Mouse (Mus musculus) testis, adult 2 months (tissue): ENCODE measurements around the gene Khdrbs2. TPM values are rescaled to one million over a fixed set of nuclear protein-coding genes. Genes with fewer than 3 reads are reported as not detected.

Experiments used
- H3K27ac ChIP-seq: fragments of 200-500 bp; 2 replicates; pipeline ENCODE4 v1.5.1; 2012; ENCODE audit warnings: low read depth, low read length; ENCODE audit not compliant: control insufficient read depth, insufficient read depth
- H3K27me3 ChIP-seq: fragments of 200-500 bp; 2 replicates; pipeline ENCODE4 v1.6.1; 2012; ENCODE audit warnings: mild to moderate bottlenecking, low read length, moderate library complexity; ENCODE audit not compliant: control insufficient read depth, insufficient read depth
- H3K36me3 ChIP-seq: fragments of 200-500 bp; 2 replicates; pipeline ENCODE4 v1.6.1; 2012; ENCODE audit warnings: mild to moderate bottlenecking, low read length; ENCODE audit not compliant: control insufficient read depth, insufficient read depth
- H3K4me1 ChIP-seq: fragments of 200-500 bp; 2 replicates; pipeline ENCODE4 v1.6.1; 2012; ENCODE audit warnings: low read length; ENCODE audit not compliant: control insufficient read depth, insufficient read depth
- H3K4me3 ChIP-seq: fragments of 200-500 bp; 2 replicates; pipeline ENCODE4 v1.5.1; 2012; ENCODE audit warnings: low read depth, mild to moderate bottlenecking, low read length, moderate library complexity, mixed read lengths; ENCODE audit not compliant: control insufficient read depth
- CTCF ChIP-seq: fragments of 200-500 bp; IDR thresholded peaks from 2 replicates; pipeline ENCODE4 v1.5.1; 2012; ENCODE audit warnings: low read depth, mild to moderate bottlenecking, inconsistent platforms, low read length, moderate library complexity; ENCODE audit not compliant: control insufficient read depth, insufficient read depth, insufficient replicate concordance
- POLR2A ChIP-seq: fragments of 200-500 bp; IDR thresholded peaks from 2 replicates; pipeline ENCODE4 v1.6.1; 2012; ENCODE audit warnings: low read depth, mild to moderate bottlenecking, inconsistent platforms, low read length, moderate library complexity; ENCODE audit not compliant: control insufficient read depth
- polyA plus RNA-seq: library from polyadenylated mRNA; depleted of rRNA; stranded (reverse); fragments of >200 nt; gene quantifications from 2 replicates; pipeline ENCODE4 v1.2.3, GENCODE M21; 2012; rRNA removed

Khdrbs2 gene
- 0.04 and 0.09 TPM in 2 replicates for polyA plus RNA-seq

DNA sequence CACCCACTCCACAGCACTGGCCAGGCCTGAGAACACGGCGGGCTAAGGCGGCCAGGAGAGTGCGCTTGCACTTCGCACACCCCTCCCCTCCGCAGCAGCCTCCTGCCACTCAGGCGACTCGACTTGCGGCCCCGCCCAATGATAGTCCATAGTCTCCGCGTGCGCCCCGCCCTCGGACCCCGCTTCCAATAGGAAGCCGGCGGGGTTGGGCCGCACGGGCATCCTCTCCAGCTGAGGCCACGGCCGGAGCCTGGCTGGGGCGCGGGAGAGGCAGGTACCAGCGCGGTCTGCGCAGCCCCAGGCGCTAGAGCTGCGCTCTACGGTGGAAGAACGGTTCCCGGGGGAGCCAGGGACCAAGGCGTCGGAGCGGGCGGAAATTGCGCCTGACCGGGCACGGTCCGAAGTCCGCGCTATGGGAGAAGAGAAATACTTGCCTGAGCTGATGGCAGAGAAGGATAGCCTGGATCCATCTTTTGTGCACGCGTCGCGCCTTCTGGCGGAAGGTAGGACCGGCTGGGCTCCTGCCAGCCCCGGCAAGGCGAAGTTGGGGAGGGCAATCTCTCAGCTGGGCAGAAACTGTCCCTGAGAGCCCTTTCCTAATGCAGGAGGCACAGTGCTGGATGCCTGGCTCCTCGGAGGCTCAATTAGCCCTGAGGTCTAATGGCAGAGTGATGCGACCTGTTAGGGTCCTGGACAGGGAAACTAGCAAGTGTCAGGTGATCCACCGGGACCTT, at the start of gene Khdrbs2:
Gene Khdrbs2, plus strand, starts transcription at position 209 of the 734 bp plus-strand sequence.
- peak within 1 kb of the TSS; percentile 58 for H3K4me3 ChIP-seq
- H3K36me3 ChIP-seq: no peaks in the 10 kb centered on the region
- no peaks in the 10 kb centered on the region for H3K27me3 ChIP-seq
- H3K4me1 ChIP-seq: peaks cover 4% of the 10 kb centered on the region
- no peak for TF ChIP-seq POLR2A
- no peak for TF ChIP-seq CTCF
- no peak within 1 kb of the TSS for H3K27ac ChIP-seq

DNA sequence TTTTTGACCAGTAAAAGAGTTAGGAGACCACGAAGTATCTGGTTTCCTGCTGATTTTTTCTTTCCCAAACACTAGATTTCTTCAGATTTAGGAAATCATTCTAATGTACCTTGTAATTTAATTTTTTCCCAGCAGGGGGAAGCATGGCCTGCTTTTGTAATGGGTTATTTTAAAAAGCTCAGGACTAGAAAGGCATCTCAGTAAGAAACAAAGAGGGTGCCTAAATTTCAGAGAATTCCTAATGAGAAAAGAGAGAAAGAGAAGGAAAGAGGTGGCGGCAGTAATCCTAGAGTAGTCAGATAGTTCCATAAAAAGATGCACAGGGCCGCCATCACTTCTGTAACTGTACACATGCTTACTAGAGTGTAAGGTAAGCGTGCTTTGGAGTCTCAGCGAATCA, 2.1 kb downstream of the Khdrbs2 start:
- Histone ChIP-seq H3K27ac (no peak overlapping the region), H3K27me3 (no peaks in the 10 kb centered on the region), H3K4me1 (peaks cover 4% of the 10 kb centered on the region), H3K4me3 (no peak overlapping the region), H3K36me3 (no peaks in the 10 kb centered on the region)
- TF ChIP-seq POLR2A: no peak
- TF ChIP-seq CTCF: no peak

DNA sequence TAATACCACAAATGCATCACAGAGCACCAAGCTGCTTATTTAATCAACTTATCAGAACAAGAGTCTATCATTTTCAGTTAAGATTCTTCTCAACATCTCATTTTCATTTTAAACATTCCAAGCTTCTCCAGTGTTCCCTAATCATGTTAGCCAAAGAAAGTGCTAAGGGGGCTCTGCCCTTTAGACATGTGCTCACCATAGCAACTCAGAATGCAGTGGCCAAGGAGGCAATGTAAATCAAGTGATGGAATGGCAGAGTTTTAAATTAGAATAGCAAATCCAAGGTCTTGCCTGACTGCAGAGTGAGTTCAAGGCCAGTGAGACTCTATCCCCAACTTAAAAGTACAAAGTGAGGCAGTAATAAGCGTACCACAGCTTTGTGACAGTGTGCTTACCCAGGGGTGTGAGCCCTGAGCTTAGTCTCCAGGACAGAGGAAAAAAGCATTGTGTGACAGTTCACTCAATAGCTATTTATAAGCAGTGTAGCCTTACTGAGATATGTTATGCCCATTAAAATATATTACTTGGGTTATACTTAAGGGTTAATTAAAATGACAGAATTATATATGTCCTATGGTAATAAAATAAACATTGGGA, 27.2 kb downstream of the Khdrbs2 start:
- no peak overlapping the region for H3K27ac ChIP-seq
- H3K36me3 ChIP-seq: no peaks in the 10 kb centered on the region
- TF ChIP-seq POLR2A (no peak), CTCF (no peak)
- H3K4me3 ChIP-seq: no peak overlapping the region
- H3K27me3 ChIP-seq: no peaks in the 10 kb centered on the region
- no peaks in the 10 kb centered on the region for H3K4me1 ChIP-seq

DNA sequence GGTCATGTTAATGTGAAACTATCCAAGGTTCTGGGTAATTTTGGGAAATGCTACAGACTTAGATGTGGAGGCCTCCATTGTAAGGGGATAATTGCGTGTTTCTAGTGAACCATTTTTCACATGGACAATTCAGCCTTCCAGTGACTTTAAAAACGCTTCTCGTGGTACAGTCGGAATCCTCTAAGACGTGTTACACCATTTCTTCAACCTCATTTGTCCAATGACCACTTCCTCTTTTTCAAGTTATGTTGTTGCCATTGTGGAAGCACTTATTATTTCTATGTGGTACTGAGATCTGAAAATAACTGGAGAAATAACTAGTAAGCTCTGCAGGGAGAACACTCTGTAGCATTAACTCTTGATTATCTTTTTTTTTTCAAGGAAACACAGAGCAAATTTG, 75.9 kb downstream of the Khdrbs2 start:
- Histone ChIP-seq H3K27ac (no peak overlapping the region), H3K36me3 (no peaks in the 10 kb centered on the region), H3K4me3 (no peak overlapping the region), H3K27me3 (no peaks in the 10 kb centered on the region), H3K4me1 (no peaks in the 10 kb centered on the region)
- TF ChIP-seq CTCF: no peak
- no peak for TF ChIP-seq POLR2A

DNA sequence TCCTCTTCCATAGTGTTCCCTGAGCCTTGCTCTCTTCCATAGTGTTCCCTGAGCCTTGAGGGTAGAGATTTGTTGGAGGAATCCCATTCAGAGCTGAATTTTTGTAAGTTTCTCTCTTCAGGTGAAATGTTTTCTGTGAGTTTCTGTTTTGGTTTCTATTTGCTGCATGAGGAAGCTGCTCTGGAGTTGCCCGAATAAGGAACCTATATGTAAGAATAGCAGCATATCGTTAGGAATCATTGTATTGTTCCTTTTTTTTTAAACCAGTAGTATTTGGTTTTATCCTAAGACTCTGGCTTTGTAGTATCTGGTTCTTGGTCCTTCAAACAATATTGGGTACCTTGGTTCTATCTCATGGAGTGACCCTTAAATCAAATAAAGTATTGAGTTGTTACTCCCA, 77.1 kb downstream of the Khdrbs2 start:
- no peaks in the 10 kb centered on the region for H3K27me3 ChIP-seq
- H3K4me1 ChIP-seq: no peaks in the 10 kb centered on the region
- no peaks in the 10 kb centered on the region for H3K36me3 ChIP-seq
- no peak for TF ChIP-seq POLR2A
- no peak overlapping the region for H3K4me3 ChIP-seq
- H3K27ac ChIP-seq: no peak overlapping the region

DNA sequence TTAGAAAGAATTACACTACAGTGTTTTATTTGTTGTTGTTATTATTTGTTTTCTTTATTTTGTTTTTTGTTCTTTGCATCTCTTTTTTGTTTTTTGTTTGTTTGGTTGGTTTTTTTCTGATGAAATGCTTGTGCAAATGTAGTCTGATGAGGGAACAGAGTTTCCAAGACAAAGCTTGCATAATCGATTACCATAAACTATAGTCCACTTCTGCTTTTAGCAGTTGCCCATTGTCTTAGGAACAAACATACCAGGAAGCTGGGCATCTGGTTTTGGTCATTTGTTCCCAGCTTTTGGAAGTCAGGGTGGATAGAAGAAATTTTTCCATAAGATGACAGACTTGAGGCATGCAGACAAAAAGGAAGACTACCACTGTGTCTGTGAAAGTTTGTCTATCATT, 77.8 kb downstream of the Khdrbs2 start:
- Histone ChIP-seq H3K36me3 (no peaks in the 10 kb centered on the region), H3K4me3 (no peak overlapping the region), H3K27me3 (no peaks in the 10 kb centered on the region), H3K4me1 (no peaks in the 10 kb centered on the region), H3K27ac (no peak overlapping the region)
- TF ChIP-seq POLR2A: no peak
- no peak for TF ChIP-seq CTCF

DNA sequence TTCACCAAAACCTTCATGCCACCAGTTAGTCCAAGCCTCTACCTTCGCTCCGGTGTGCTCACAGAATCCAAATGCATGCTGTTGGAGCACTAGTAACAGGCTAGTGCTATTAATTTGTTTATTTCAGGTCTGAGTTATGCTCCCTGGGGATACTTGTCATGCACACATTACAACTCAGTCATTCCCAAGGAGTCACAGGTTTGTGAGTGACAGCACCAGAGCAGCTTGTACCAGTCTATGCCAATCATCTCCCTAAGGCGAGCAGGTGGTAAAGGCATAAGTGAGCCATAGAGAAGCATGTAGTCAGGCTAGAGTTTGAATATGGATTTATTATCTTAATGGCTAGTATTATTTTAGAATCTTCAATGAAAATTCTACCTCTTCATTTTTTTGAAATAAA, 86.4 kb downstream of the Khdrbs2 start:
- no peaks in the 10 kb centered on the region for H3K4me1 ChIP-seq
- H3K4me3 ChIP-seq: no peak overlapping the region
- TF ChIP-seq POLR2A (no peak), CTCF (no peak)
- no peaks in the 10 kb centered on the region for H3K36me3 ChIP-seq
- H3K27me3 ChIP-seq: no peaks in the 10 kb centered on the region
- H3K27ac ChIP-seq: no peak overlapping the region
